Mouse (Mus musculus) cortical plate, adult 2 months (tissue): ENCODE data around the gene Tbxas1. TPM values are rescaled to one million over a fixed set of nuclear protein-coding genes. Genes with fewer than 3 reads are reported as not detected.

ENCODE experiments used
- H3K27ac ChIP-seq: fragments of 200-500 bp; 2 replicates; pipeline ENCODE4 v1.5.1; 2012; ENCODE audit warnings: low read length, control low read depth, inconsistent platforms; ENCODE audit not compliant: insufficient read depth
- H3K4me1 ChIP-seq: fragments of 200-500 bp; 2 replicates; pipeline ENCODE4 v1.6.1; 2011; ENCODE audit warnings: low read length; ENCODE audit not compliant: control insufficient read depth, insufficient read depth
- H3K4me3 ChIP-seq: fragments of 200-500 bp; 2 replicates; pipeline ENCODE4 v1.5.1; 2011; ENCODE audit warnings: mild to moderate bottlenecking, low read length, control low read depth; ENCODE audit not compliant: insufficient read depth
- CTCF ChIP-seq: fragments of 200-500 bp; IDR thresholded peaks from 2 replicates; pipeline ENCODE4 v1.5.1; 2011; ENCODE audit warnings: mild to moderate bottlenecking, control low read depth, low read length; ENCODE audit not compliant: insufficient read depth; ENCODE audit errors: extremely low read depth
- POLR2A ChIP-seq: fragments of 200-500 bp; IDR thresholded peaks from 2 replicates; pipeline ENCODE4 v1.6.1; 2011; ENCODE audit warnings: mild to moderate bottlenecking, low read length, control low read depth; ENCODE audit not compliant: insufficient read depth; ENCODE audit errors: extremely low read depth
- polyA plus RNA-seq: library from polyadenylated mRNA; depleted of rRNA; stranded (reverse); fragments of >200 nt; gene quantifications from 2 replicates; pipeline ENCODE4 v1.2.3, GENCODE M21; 2012

Gene Tbxas1
- polyA plus RNA-seq, 1 experiment, result 2.7 TPM

GRCm38 (mm10) chr6:38850715-38851259 lies 24.4 kb upstream of the Tbxas1 start:
- no peak for TF ChIP-seq CTCF
- no peak for TF ChIP-seq POLR2A
- Histone ChIP-seq H3K4me1 (peaks cover 15% of the 10 kb centered on the region), H3K4me3 (no peak overlapping the region), H3K27ac (no peak overlapping the region)

- no peak overlapping the region for H3K27ac ChIP-seq
- H3K4me3 ChIP-seq, result no peak overlapping the region
- peaks cover 15% of the 10 kb centered on the region for H3K4me1 ChIP-seq
- TF ChIP-seq POLR2A (no peak), CTCF (no peak)
These were observed 23.5 kb upstream of the Tbxas1 start for GRCm38 (mm10) chr6:38851740-38852139.

- Histone ChIP-seq H3K4me3 (no peak overlapping the region), H3K4me1 (peaks cover 8% of the 10 kb centered on the region), H3K27ac (no peak overlapping the region)
- TF ChIP-seq POLR2A (no peak), CTCF (no peak)
These were observed 21.6 kb upstream of the Tbxas1 start for GRCm38 (mm10) chr6:38853561-38853992.

- Histone ChIP-seq H3K4me1 (peaks cover 4% of the 10 kb centered on the region), H3K4me3 (no peak overlapping the region), H3K27ac (no peak overlapping the region)
- TF ChIP-seq POLR2A (no peak), CTCF (no peak)
These were observed 15.4 kb upstream of the Tbxas1 start for GRCm38 (mm10) chr6:38859819-38860218.

- H3K4me1 ChIP-seq, result peaks cover 4% of the 10 kb centered on the region
- no peak overlapping the region for H3K4me3 ChIP-seq
- H3K27ac ChIP-seq, result no peak overlapping the region
- TF ChIP-seq POLR2A (no peak), CTCF (no peak)
These were observed 14.9 kb upstream of the Tbxas1 start for GRCm38 (mm10) chr6:38860301-38860700.

- Histone ChIP-seq H3K4me3 (no peak overlapping the region), H3K4me1 (peaks cover 4% of the 10 kb centered on the region), H3K27ac (no peak overlapping the region)
- TF ChIP-seq POLR2A (no peak), CTCF (no peak)
These were observed 11.6 kb upstream of the Tbxas1 start for GRCm38 (mm10) chr6:38863595-38863994.

GRCm38 (mm10) chr6:38865805-38866204 lies 9.4 kb upstream of the Tbxas1 start:
- no peak for TF ChIP-seq POLR2A
- no peak for TF ChIP-seq CTCF
- H3K27ac ChIP-seq, result no peak overlapping the region
- H3K4me3 ChIP-seq, result no peak overlapping the region
- H3K4me1 ChIP-seq, result peaks cover 2% of the 10 kb centered on the region; the same call in 1 of the 2 replicates

- Histone ChIP-seq H3K4me1 (peaks cover 2% of the 10 kb centered on the region; the same call in 1 of the 2 replicates), H3K4me3 (no peak overlapping the region), H3K27ac (no peak overlapping the region)
- TF ChIP-seq POLR2A (no peak), CTCF (no peak)
These were observed 8.8 kb upstream of the Tbxas1 start for GRCm38 (mm10) chr6:38866357-38866756.

- Histone ChIP-seq H3K27ac (no peak overlapping the region), H3K4me3 (no peak overlapping the region), H3K4me1 (peaks cover 2% of the 10 kb centered on the region; the same call in 1 of the 2 replicates)
- TF ChIP-seq POLR2A (no peak), CTCF (no peak)
These were observed 8.4 kb upstream of the Tbxas1 start for GRCm38 (mm10) chr6:38866761-38867160.

- TF ChIP-seq POLR2A (no peak), CTCF (no peak)
- Histone ChIP-seq H3K4me1 (peaks cover 2% of the 10 kb centered on the region; the same call in 1 of the 2 replicates), H3K27ac (no peak overlapping the region), H3K4me3 (no peak overlapping the region)
These were observed 7.9 kb upstream of the Tbxas1 start for GRCm38 (mm10) chr6:38867291-38867690.

GRCm38 (mm10) chr6:38868974-38869373 lies 6.2 kb upstream of the Tbxas1 start:
- Histone ChIP-seq H3K4me1 (peaks cover 2% of the 10 kb centered on the region), H3K27ac (no peak overlapping the region), H3K4me3 (no peak overlapping the region)
- no peak for TF ChIP-seq POLR2A
- no peak for TF ChIP-seq CTCF
